Mouse (Mus musculus) hindbrain, embryonic 11.5 days (tissue): ENCODE results near the gene Pcsk1. TPM values are rescaled to one million over a fixed set of nuclear protein-coding genes. Genes with fewer than 3 reads are reported as not detected.

Source experiments
- ATAC-seq: fragments of 200-750 bp; cut with Nextera tagmentation; 2 replicates; pipeline ENCODE4 v1.8.0; 2017; ENCODE audit warnings: mild to moderate bottlenecking, moderate TSS enrichment, moderate library complexity; ENCODE audit not compliant: low FRiP score
- DNase-seq: peaks from one replicate; pipeline ENCODE4 v3.0.0-alpha.2; 2015; ENCODE audit warnings: low spot score
- H3K27ac ChIP-seq: fragments of 300-500 bp; sonication (generic); 2 replicates; pipeline ENCODE4 v1.5.1; 2014; ENCODE audit warnings: mild to moderate bottlenecking, low read depth, low read length
- H3K27me3 ChIP-seq: fragments of 300-500 bp; sonication (generic); 2 replicates; pipeline ENCODE4 v1.6.1; 2014; ENCODE audit warnings: mild to moderate bottlenecking, low read length, moderate library complexity, mixed read lengths; ENCODE audit not compliant: control insufficient read depth, insufficient read depth
- H3K36me3 ChIP-seq: fragments of 300-500 bp; sonication (generic); 2 replicates; pipeline ENCODE4 v1.6.1; 2014; ENCODE audit warnings: mild to moderate bottlenecking, low read length, moderate library complexity, mixed read lengths; ENCODE audit not compliant: control insufficient read depth, insufficient read depth
- H3K4me1 ChIP-seq: fragments of 300-500 bp; sonication (generic); replicated peaks from 2 replicates; pipeline ENCODE4 v1.6.1; 2014; ENCODE audit warnings: low read length, mixed read lengths; ENCODE audit not compliant: control insufficient read depth, insufficient read depth
- H3K4me2 ChIP-seq: fragments of 300-500 bp; sonication (generic); replicated peaks from 2 replicates; pipeline ENCODE4 v1.6.1; 2014; ENCODE audit warnings: mild to moderate bottlenecking, low read depth, low read length
- H3K4me3 ChIP-seq: fragments of 300-500 bp; sonication (generic); 2 replicates; pipeline ENCODE4 v1.5.1; 2014; ENCODE audit warnings: low read depth, low read length
- H3K9ac ChIP-seq: fragments of 300-500 bp; sonication (generic); 2 replicates; pipeline ENCODE4 v1.6.1; 2014; ENCODE audit warnings: low read depth, low read length
- H3K9me3 ChIP-seq: fragments of 300-500 bp; sonication (generic); 2 replicates; pipeline ENCODE4 v1.6.1; 2016; ENCODE audit warnings: low read length; ENCODE audit not compliant: control insufficient read depth
- WGBS: fragments of 180-500 bp; shearing (Covaris S2); extraction: QIAGEN DNeasy Blood & Tissue Kit; methylation state at CpG from one replicate; pipeline ENCODE4 v1.1.7; 2014; 5-methylcytosine and 5-hydroxymethylcytosine counted together
- polyA plus RNA-seq: library from polyadenylated mRNA; unstranded; fragments of >200 nt; fragmentation: Nextera tagmentation; extraction: Ambion mirVana; gene quantifications from 2 replicates; pipeline ENCODE4 v1.2.1, GENCODE M21; 2014

Pcsk1 gene
- 1.4 and 1.6 TPM in 2 replicates for polyA plus RNA-seq

- H3K4me3 ChIP-seq = peak within 1 kb of the TSS; percentile 51
- under 1% methylated on average over 28 of the region's 28 CpGs for WGBS
- peak within 1 kb of the TSS; percentile 77 for H3K4me2 ChIP-seq
- ATAC-seq = peak; percentile 80
- H3K27ac ChIP-seq = no peak within 1 kb of the TSS
- H3K36me3 ChIP-seq = no peaks in the 10 kb centered on the region
- H3K27me3 ChIP-seq = no peaks in the 10 kb centered on the region
- peak; percentile 63 for DNase-seq
- H3K9ac ChIP-seq = peak within 1 kb of the TSS; percentile 48
- no peaks in the 10 kb centered on the region for H3K4me1 ChIP-seq
- H3K9me3 ChIP-seq = no peaks in the 10 kb centered on the region
Measured at GRCm38 (mm10) chr13:75089721-75090410, at the start of gene Pcsk1. Gene Pcsk1 (plus strand): TSS chr13:75089826.

GRCm38 (mm10) chr13:75058818-75059217 is 30.8 kb upstream of the Pcsk1 start:
- Histone ChIP-seq H3K27ac (no peak overlapping the region), H3K4me2 (no peak overlapping the region), H3K4me1 (no peaks in the 10 kb centered on the region), H3K27me3 (no peaks in the 10 kb centered on the region), H3K9me3 (no peaks in the 10 kb centered on the region), H3K36me3 (no peaks in the 10 kb centered on the region), H3K9ac (no peak overlapping the region), H3K4me3 (no peak overlapping the region)
- DNase-seq (no peak), ATAC-seq (no peak)

DNA sequence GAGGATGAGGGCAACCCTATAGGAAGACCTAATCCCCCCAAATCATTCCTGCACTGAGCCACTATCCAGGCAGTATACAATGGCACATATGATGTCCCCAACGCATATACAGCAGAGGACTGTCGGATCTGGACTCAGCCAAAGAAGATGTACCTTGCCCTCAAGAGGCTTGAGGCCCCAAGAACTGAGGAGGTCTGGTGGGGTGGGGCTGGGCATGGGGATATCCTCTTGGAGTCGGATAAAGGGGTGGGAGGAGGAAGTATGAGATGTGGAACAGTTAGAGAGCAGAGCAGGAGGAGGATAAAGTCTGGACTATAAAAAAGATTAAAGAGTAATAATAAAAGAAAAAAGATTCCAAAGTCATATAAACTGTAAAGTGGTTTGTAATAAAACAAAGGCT is 25.7 kb upstream of the Pcsk1 start:
- H3K4me1 ChIP-seq = no peaks in the 10 kb centered on the region
- H3K36me3 ChIP-seq = no peaks in the 10 kb centered on the region
- no peak for DNase-seq

DNA sequence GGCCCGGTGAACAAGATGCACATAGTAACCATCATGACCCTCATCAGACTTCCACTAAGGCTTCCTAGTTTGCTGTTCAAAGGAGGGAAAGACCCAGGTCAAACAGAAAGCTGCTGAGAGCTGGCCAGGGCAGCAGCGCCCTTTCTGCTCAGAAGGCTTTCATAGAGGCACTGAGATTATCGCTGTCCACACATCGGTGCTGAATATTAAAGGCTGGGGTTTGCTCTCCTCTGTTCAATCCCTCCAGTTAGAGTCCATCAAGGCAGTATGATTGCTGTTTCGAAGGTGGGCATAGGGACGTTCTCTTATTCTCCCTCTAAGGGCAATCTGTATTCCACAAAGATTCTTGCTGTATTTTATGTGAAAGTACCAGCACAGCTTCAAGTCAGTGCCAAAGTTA is 1.0 kb upstream of the Pcsk1 start:
- Histone ChIP-seq H3K4me3 (no peak overlapping the region), H3K4me2 (no peak overlapping the region), H3K4me1 (no peaks in the 10 kb centered on the region), H3K9me3 (no peaks in the 10 kb centered on the region), H3K27me3 (no peaks in the 10 kb centered on the region), H3K9ac (no peak overlapping the region), H3K36me3 (no peaks in the 10 kb centered on the region), H3K27ac (no peak overlapping the region)
- WGBS = 25% methylated on average over 6 of the region's 6 CpGs
- no peak for ATAC-seq
- peak; percentile 65 for DNase-seq

More for the DNA sequence above, 25.7 kb upstream of the Pcsk1 start:
- Histone ChIP-seq H3K27ac (no peak overlapping the region), H3K4me3 (no peak overlapping the region), H3K9ac (no peak overlapping the region), H3K9me3 (no peaks in the 10 kb centered on the region), H3K4me2 (no peak overlapping the region), H3K27me3 (no peaks in the 10 kb centered on the region)
- no peak for ATAC-seq
- WGBS = 85% methylated on average over 3 of the region's 3 CpGs

GRCm38 (mm10) chr13:75090411-75090779 is 769 bp downstream of the Pcsk1 start:
- Histone ChIP-seq H3K9me3 (no peaks in the 10 kb centered on the region), H3K27ac (no peak overlapping the region), H3K4me2 (peak overlapping the region; percentile 77), H3K4me1 (no peaks in the 10 kb centered on the region), H3K36me3 (no peaks in the 10 kb centered on the region), H3K27me3 (no peaks in the 10 kb centered on the region), H3K9ac (peak overlapping the region; percentile 48), H3K4me3 (peak overlapping the region; percentile 51)
- WGBS = 1% methylated on average over 12 of the region's 12 CpGs
- peak; percentile 68 for ATAC-seq
- DNase-seq = no peak

GRCm38 (mm10) chr13:75091071-75091470 is 1.4 kb downstream of the Pcsk1 start:
- ATAC-seq = no peak
- DNase-seq = no peak
- Histone ChIP-seq H3K9ac (no peak overlapping the region), H3K4me2 (no peak overlapping the region; the same call in 1 of the 2 replicates), H3K4me3 (no peak overlapping the region), H3K36me3 (no peaks in the 10 kb centered on the region), H3K9me3 (no peaks in the 10 kb centered on the region), H3K27ac (no peak overlapping the region), H3K27me3 (no peaks in the 10 kb centered on the region), H3K4me1 (no peaks in the 10 kb centered on the region)
- 74% methylated on average over 5 of the region's 5 CpGs for WGBS

DNA sequence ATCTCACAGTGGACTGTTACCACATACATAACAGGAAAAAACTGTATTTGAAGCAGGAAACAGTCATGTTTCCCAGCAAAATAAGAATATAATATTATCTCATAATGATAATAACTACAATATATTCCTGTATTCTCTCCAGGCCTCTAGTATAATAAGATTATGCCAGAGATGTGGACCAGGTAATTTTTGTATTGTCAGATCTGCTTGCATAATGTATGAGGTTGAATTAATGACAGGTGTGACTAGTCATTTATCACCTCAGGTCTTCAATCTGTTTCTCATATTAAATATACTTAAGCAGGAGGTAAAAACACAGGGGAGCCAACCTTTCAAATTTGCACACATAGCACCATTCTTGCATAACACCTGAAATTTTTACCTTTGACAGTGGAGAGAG is 5.9 kb downstream of the Pcsk1 start:
- Histone ChIP-seq H3K4me3 (no peak overlapping the region), H3K4me2 (no peak overlapping the region), H3K9me3 (no peaks in the 10 kb centered on the region), H3K27ac (no peak overlapping the region), H3K27me3 (no peaks in the 10 kb centered on the region), H3K36me3 (no peaks in the 10 kb centered on the region), H3K9ac (no peak overlapping the region), H3K4me1 (no peaks in the 10 kb centered on the region)
- ATAC-seq = no peak
- DNase-seq = no peak

- Histone ChIP-seq H3K27me3 (no peaks in the 10 kb centered on the region), H3K4me1 (no peaks in the 10 kb centered on the region), H3K36me3 (no peaks in the 10 kb centered on the region), H3K4me3 (no peak overlapping the region), H3K9ac (no peak overlapping the region), H3K4me2 (no peak overlapping the region), H3K27ac (no peak overlapping the region), H3K9me3 (no peaks in the 10 kb centered on the region)
- WGBS = 62% methylated on average over 2 of the region's 2 CpGs
- ATAC-seq (no peak), DNase-seq (no peak)
Measured at GRCm38 (mm10) chr13:75113114-75113513, 23.5 kb downstream of the Pcsk1 start.

GRCm38 (mm10) chr13:75114007-75114424 is 24.4 kb downstream of the Pcsk1 start:
- no peak for ATAC-seq

More at GRCm38 (mm10) chr13:75114007-75114424, 24.4 kb downstream of the Pcsk1 start:
- no peaks in the 10 kb centered on the region for H3K36me3 ChIP-seq
- H3K27me3 ChIP-seq = no peaks in the 10 kb centered on the region
- H3K4me2 ChIP-seq = no peak overlapping the region
- 94% methylated on average over 2 of the region's 2 CpGs for WGBS
- H3K27ac ChIP-seq = no peak overlapping the region
- H3K4me1 ChIP-seq = no peaks in the 10 kb centered on the region
- H3K4me3 ChIP-seq = no peak overlapping the region
- no peak for DNase-seq
- H3K9ac ChIP-seq = no peak overlapping the region
- no peaks in the 10 kb centered on the region for H3K9me3 ChIP-seq
